Mouse (Mus musculus): ENCODE data around the gene Zbtb8os. TPM values are rescaled to one million over a fixed set of nuclear protein-coding genes. Genes with fewer than 3 reads are reported as not detected.

Zbtb8os gene
- 45.5 and 47.3 TPM in 2 replicates for polyA plus RNA-seq (2015; fragmentation: Nextera tagmentation; extraction: Ambion mirVana)

DNA sequence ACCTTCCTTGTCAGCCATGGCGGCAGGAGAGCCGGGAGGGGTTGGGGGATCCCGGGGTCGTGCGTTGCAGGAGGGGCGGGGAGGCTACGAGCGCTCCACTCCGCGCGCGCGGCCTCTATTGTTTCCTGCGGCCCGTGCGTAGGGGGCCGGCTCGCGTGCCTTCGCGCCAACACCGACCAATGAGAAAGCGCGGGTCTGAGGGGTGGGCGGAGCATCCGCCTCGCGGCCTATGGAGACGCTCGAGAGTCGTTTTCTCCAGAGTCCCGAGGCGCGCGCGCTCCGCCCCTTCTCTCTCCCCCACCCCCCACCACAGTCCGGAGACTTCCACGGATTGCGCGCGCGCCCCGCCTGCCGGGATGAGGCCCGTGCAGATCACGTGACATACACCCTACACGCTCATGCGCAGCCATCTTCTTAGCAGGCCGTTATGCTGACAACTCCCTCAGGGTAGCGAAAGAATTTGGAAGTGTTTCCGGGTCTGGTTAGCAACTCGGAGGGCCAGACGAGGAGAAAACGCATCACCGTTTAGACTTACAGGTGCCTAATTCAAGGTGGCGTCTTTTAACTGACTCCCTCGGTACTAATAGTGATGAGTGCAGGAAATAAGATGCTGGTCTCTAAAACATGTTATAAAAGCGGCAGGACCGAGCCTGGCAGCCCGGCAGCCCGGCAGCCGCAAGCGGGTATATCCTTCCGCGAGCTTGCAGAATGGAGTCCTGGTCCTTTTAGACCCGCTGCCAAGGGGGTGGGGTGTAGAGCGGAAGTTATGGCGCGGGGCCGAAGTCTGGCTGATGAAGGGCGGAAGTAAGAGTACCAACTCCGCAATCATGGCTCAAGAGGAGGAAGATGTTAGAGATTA, at the start of gene Zbtb8os, which contains the start of gene Rbbp4:
Zbtb8os (plus strand) TSS at position 480 of the 859 bp plus-strand sequence.
Rbbp4 (minus strand) TSS at position 155 of the 859 bp plus-strand sequence.
- H3K9ac ChIP-seq (ENCODE audit: low read length): peak within 1 kb of the TSS; percentile 98
- peak; percentile 98 for ATAC-seq (ENCODE audit: low read depth)
- no peaks in the 10 kb centered on the region for H3K9me3 ChIP-seq (ENCODE audit: control insufficient read depth, low read length)
- H3K4me1 ChIP-seq (replicated peaks; ENCODE audit: control insufficient read depth, insufficient read depth, low read length): peaks cover 21% of the 10 kb centered on the region
- peak within 1 kb of the TSS; percentile 97 for H3K4me3 ChIP-seq (ENCODE audit: low read length)
- H3K36me3 ChIP-seq (ENCODE audit: control insufficient read depth, insufficient read depth, low read length): peaks cover 6% of the 10 kb centered on the region
- H3K4me2 ChIP-seq (ENCODE audit: low read depth, low read length): peak within 1 kb of the TSS; percentile 86
- WGBS: under 1% methylated on average over 72 of the region's 73 CpGs
- H3K27ac ChIP-seq (ENCODE audit: low read length): peak within 1 kb of the TSS; percentile 100
- no peaks in the 10 kb centered on the region for H3K27me3 ChIP-seq (ENCODE audit: control insufficient read depth, insufficient read depth, low read depth, low read length)

GRCm38 (mm10) chr4:129286001-129286682, 49.4 kb upstream of the Zbtb8os start:
- Histone ChIP-seq H3K9ac (ENCODE audit: low read length) (no peak overlapping the region), H3K27ac (ENCODE audit: low read length) (no peak overlapping the region), H3K27me3 (ENCODE audit: control insufficient read depth, insufficient read depth, low read depth, low read length) (peaks cover 11% of the 10 kb centered on the region; the same call in 1 of the 2 replicates), H3K4me3 (ENCODE audit: low read length) (no peak overlapping the region), H3K36me3 (ENCODE audit: control insufficient read depth, insufficient read depth, low read length) (no peaks in the 10 kb centered on the region), H3K9me3 (ENCODE audit: control insufficient read depth, low read length) (no peaks in the 10 kb centered on the region), H3K4me1 (replicated peaks; ENCODE audit: control insufficient read depth, insufficient read depth, low read length) (peaks cover 14% of the 10 kb centered on the region), H3K4me2 (ENCODE audit: low read depth, low read length) (no peak overlapping the region)
- ATAC-seq (ENCODE audit: low read depth): peak; percentile 13
- WGBS: 55% methylated on average over 5 of the region's 5 CpGs

GRCm38 (mm10) chr4:129286683-129287471, 48.6 kb upstream of the Zbtb8os start:
- Histone ChIP-seq H3K4me1 (replicated peaks; ENCODE audit: control insufficient read depth, insufficient read depth, low read length) (peaks cover 14% of the 10 kb centered on the region), H3K36me3 (ENCODE audit: control insufficient read depth, insufficient read depth, low read length) (no peaks in the 10 kb centered on the region), H3K27me3 (ENCODE audit: control insufficient read depth, insufficient read depth, low read depth, low read length) (peaks cover 11% of the 10 kb centered on the region; the same call in 1 of the 2 replicates), H3K9ac (ENCODE audit: low read length) (peak overlapping the region; percentile 64), H3K4me3 (ENCODE audit: low read length) (peak overlapping the region; percentile 58), H3K27ac (ENCODE audit: low read length) (no peak overlapping the region), H3K4me2 (ENCODE audit: low read depth, low read length) (peak overlapping the region; percentile 99), H3K9me3 (ENCODE audit: control insufficient read depth, low read length) (no peaks in the 10 kb centered on the region)
- WGBS: 1% methylated on average over 28 of the region's 28 CpGs
- peak; percentile 51 for ATAC-seq (ENCODE audit: low read depth)

- H3K4me1 ChIP-seq (replicated peaks; ENCODE audit: control insufficient read depth, insufficient read depth, low read length): peaks cover 14% of the 10 kb centered on the region
- no peaks in the 10 kb centered on the region for H3K9me3 ChIP-seq (ENCODE audit: control insufficient read depth, low read length)
- peak within 1 kb of the TSS; percentile 99 for H3K4me2 ChIP-seq (ENCODE audit: low read depth, low read length)
- WGBS: under 1% methylated on average over 47 of the region's 53 CpGs
- H3K27me3 ChIP-seq (ENCODE audit: control insufficient read depth, insufficient read depth, low read depth, low read length): peaks cover 11% of the 10 kb centered on the region; the same call in 1 of the 2 replicates
- H3K27ac ChIP-seq (ENCODE audit: low read length): no peak within 1 kb of the TSS
- ATAC-seq (ENCODE audit: low read depth): peak; percentile 58
- no peaks in the 10 kb centered on the region for H3K36me3 ChIP-seq (ENCODE audit: control insufficient read depth, insufficient read depth, low read length)
- peak within 1 kb of the TSS; percentile 64 for H3K9ac ChIP-seq (ENCODE audit: low read length)
- peak within 1 kb of the TSS; percentile 58 for H3K4me3 ChIP-seq (ENCODE audit: low read length)
Measured at GRCm38 (mm10) chr4:129287472-129287981, 48.0 kb upstream of the Zbtb8os start, which contains the start of gene Sync. Sync (plus strand) TSS chr4:129287617.

GRCm38 (mm10) chr4:129288067-129288466, 47.4 kb upstream of the Zbtb8os start:
- Histone ChIP-seq H3K27ac (ENCODE audit: low read length) (no peak overlapping the region), H3K4me3 (ENCODE audit: low read length) (peak overlapping the region; percentile 58), H3K9me3 (ENCODE audit: control insufficient read depth, low read length) (no peaks in the 10 kb centered on the region), H3K9ac (ENCODE audit: low read length) (no peak overlapping the region), H3K4me1 (replicated peaks; ENCODE audit: control insufficient read depth, insufficient read depth, low read length) (peaks cover 14% of the 10 kb centered on the region), H3K4me2 (ENCODE audit: low read depth, low read length) (peak overlapping the region; percentile 99; the same call in 1 of the 2 replicates), H3K27me3 (ENCODE audit: control insufficient read depth, insufficient read depth, low read depth, low read length) (peaks cover 11% of the 10 kb centered on the region; the same call in 1 of the 2 replicates), H3K36me3 (ENCODE audit: control insufficient read depth, insufficient read depth, low read length) (no peaks in the 10 kb centered on the region)
- ATAC-seq (ENCODE audit: low read depth): no peak
- WGBS: 24% methylated on average over 3 of the region's 3 CpGs

DNA sequence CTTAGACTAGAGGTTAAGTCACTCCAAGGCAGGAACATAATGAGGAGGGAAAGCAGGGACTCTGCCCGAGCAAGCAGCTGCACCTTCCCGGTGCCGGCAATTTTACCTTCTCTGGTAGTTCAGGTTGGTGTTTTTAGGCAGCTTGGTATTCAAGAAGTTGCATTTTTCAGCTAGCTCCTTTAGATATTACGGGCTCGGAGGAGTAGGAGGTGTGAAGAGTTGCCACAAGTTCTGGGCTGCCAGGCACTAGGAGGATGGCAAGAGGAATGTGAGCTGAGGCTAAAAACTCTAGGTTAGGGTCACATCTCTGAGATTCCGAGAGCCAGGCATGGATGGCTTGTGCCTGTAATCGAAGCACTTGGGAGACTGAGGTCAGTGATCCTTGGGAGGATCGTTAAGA, 45.8 kb upstream of the Zbtb8os start:
- no peak overlapping the region for H3K9ac ChIP-seq (ENCODE audit: low read length)
- no peaks in the 10 kb centered on the region for H3K36me3 ChIP-seq (ENCODE audit: control insufficient read depth, insufficient read depth, low read length)
- 85% methylated on average over 8 of the region's 8 CpGs for WGBS
- H3K4me2 ChIP-seq (ENCODE audit: low read depth, low read length): no peak overlapping the region
- H3K27me3 ChIP-seq (ENCODE audit: control insufficient read depth, insufficient read depth, low read depth, low read length): peaks cover 11% of the 10 kb centered on the region; the same call in 1 of the 2 replicates
- no peak overlapping the region for H3K27ac ChIP-seq (ENCODE audit: low read length)
- H3K4me1 ChIP-seq (replicated peaks; ENCODE audit: control insufficient read depth, insufficient read depth, low read length): peaks cover 14% of the 10 kb centered on the region
- no peaks in the 10 kb centered on the region for H3K9me3 ChIP-seq (ENCODE audit: control insufficient read depth, low read length)
- ATAC-seq (ENCODE audit: low read depth): no peak
- H3K4me3 ChIP-seq (ENCODE audit: low read length): no peak overlapping the region

DNA sequence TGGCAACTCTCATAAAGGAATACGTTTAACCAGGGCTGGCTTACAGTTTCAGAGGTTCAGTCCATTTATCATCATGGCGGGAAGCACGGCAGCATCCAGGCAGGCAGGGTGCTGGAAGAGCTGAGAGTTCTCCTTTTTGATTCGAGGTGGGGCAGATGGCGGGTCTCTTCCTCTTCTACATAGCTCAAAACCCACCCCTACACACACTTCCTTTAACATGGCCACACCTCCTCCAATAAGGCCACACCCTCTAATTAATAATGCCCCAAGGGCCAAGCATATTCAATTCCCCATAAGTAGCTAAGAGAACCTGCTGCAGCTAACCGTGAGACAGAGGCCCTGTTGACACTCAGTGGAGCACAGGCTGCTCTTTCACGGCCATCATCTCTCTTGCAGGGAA, 42.7 kb upstream of the Zbtb8os start:
- peaks cover 4% of the 10 kb centered on the region for H3K4me1 ChIP-seq (replicated peaks; ENCODE audit: control insufficient read depth, insufficient read depth, low read length)
- no peak overlapping the region for H3K4me3 ChIP-seq (ENCODE audit: low read length)
- H3K27ac ChIP-seq (ENCODE audit: low read length): no peak overlapping the region
- H3K9me3 ChIP-seq (ENCODE audit: control insufficient read depth, low read length): no peaks in the 10 kb centered on the region
- H3K4me2 ChIP-seq (ENCODE audit: low read depth, low read length): no peak overlapping the region
- 61% methylated on average over 7 of the region's 7 CpGs for WGBS
- no peak for ATAC-seq (ENCODE audit: low read depth)
- no peaks in the 10 kb centered on the region for H3K36me3 ChIP-seq (ENCODE audit: control insufficient read depth, insufficient read depth, low read length)
- H3K9ac ChIP-seq (ENCODE audit: low read length): no peak overlapping the region
- H3K27me3 ChIP-seq (ENCODE audit: control insufficient read depth, insufficient read depth, low read depth, low read length): peaks cover 4% of the 10 kb centered on the region; the same call in 1 of the 2 replicates

DNA sequence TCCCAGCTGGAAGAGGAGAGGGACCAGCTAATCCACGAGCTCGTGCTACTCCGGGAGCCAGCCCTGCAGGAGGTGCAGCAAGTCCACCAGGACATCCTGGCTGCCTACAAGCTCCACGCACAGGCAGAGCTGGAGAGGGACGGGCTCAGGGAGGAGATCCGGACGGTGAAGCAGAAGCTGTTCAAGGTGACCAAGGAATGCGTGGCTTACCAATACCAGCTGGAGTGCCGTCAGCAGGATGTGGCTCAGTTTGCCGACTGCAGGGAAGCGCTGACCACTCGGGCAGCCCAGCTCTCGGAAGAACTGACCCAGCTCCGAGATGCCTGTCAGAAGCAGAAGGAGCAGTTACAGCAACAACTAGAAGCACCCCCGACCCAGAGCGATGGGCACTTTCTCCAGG, 41.8 kb upstream of the Zbtb8os start:
- Histone ChIP-seq H3K9ac (ENCODE audit: low read length) (no peak overlapping the region), H3K4me3 (ENCODE audit: low read length) (no peak overlapping the region), H3K27ac (ENCODE audit: low read length) (no peak overlapping the region), H3K4me1 (replicated peaks; ENCODE audit: control insufficient read depth, insufficient read depth, low read length) (peaks cover 10% of the 10 kb centered on the region), H3K9me3 (ENCODE audit: control insufficient read depth, low read length) (no peaks in the 10 kb centered on the region), H3K36me3 (ENCODE audit: control insufficient read depth, insufficient read depth, low read length) (no peaks in the 10 kb centered on the region), H3K27me3 (ENCODE audit: control insufficient read depth, insufficient read depth, low read depth, low read length) (no peaks in the 10 kb centered on the region; the same call in 1 of the 2 replicates), H3K4me2 (ENCODE audit: low read depth, low read length) (peak overlapping the region; percentile 31; the same call in 1 of the 2 replicates)
- ATAC-seq (ENCODE audit: low read depth): no peak
- WGBS: 20% methylated on average over 16 of the region's 16 CpGs
